Mouse (Mus musculus) frontal cortex, postnatal 25 days (tissue): ENCODE data around the gene Vmn1r4.

ENCODE experiments used
- DNase-seq, 2 experiments: peaks; one replicate each; pipeline ENCODE4 v3.0.0; 2022; ENCODE audit warnings: low spot score in 2 of 2

The Vmn1r4 gene

DNA sequence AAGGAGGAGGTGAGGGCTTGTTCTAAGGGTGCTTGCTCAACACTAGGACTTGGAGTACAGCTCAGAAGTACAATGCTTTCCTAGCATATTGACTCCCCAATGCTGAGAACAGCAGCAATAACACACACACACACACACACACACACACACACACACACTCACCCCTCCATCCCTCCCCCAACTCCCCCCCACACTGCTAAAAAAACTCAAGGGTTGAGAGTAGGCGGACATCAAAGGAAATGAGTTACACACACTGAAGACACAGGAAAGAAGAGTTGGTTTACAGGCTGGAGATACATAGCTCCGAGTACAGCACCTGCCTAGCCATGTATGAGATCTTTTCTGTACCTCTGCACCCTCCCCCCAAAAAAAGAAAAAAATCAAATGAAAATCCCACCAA lies 7.5 kb upstream of the Vmn1r4 start:
- no peak for DNase-seq

DNA sequence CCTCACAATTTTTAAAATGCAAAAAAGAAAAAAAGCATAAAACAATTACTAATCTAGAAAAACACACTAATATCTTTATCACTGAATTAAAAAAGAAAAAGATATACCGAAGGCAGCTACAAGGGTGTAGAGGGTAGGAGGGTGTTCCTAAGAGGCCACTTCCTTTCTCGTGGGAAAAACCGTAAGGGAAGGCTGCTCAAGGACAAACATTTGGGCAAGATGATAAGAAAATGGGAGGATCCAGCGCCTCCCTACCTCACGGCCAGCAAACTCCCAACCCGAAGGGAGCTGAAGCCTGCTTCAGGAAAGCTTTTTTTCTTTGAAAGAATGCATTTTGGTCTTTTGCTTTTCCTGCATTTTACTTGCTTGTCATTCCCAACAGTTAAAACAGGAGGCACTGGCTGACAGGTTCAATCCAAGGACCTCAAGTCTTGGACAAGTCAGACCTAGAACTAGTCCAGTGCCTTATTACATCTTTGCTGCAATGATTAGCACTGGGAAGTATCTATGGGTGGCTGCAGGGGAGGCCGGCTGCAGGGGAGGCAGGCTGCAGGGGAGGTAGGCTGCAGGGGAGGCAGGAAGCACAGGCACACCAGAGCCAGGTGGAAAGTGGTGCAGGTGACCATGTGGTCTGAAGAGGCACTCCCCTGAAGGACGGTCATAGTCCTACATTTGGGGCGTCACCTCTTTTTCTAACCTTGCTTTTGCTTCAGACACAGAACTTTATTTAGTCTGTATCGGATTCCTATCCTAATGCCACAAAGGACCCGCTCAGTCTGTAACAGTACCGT lies 6.0 kb upstream of the Vmn1r4 start:
- DNase-seq = no peak

- DNase-seq = no peak
Measured at GRCm38 (mm10) chr6:56919330-56920044, 4.3 kb upstream of the Vmn1r4 start.

- DNase-seq = no peak
Measured at GRCm38 (mm10) chr6:56920222-56921092, 3.4 kb upstream of the Vmn1r4 start.

DNA sequence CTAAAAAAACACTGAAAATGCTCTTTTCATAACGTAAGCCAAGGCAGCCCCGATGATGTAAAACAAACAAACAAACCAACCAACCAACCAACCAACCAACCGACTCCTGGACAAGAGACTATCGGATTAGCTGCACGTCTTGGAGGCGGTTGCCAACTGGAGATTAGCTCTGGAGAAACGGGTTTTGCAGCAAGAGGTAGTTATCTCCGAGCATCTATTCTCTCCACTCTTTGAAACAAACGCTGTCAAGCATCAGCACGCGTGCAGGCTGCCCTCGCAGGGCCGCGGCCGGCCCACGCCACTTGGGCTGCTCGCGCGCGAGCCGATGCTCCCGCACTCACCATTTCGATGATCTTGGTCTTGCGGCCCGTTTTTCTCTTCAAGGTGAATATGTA lies 487 bp upstream of the Vmn1r4 start:
- no peak for DNase-seq

- no peak for DNase-seq
Measured at GRCm38 (mm10) chr6:56931648-56932415, 8.0 kb downstream of the Vmn1r4 start.

GRCm38 (mm10) chr6:56932464-56932863 lies 8.6 kb downstream of the Vmn1r4 start:
- no peak for DNase-seq

DNA sequence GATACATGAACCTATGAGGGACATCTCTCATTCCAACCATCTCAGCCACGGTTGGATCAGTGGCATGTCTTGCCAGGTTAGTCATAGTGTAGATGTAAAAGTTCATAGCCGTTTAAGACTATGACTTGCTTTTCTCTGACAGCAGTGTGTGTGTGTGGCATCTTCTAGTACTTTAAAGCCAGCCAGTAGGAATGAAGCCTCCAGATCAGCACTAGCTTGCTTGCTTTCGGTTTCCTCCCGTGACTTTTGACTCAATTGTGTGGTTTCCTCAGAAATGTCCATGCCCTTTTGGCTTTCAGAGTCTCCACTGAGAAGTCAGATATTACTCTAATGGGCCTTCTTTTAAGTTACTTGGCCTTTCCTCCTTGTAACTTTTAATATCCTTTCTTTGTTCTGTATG lies 10.6 kb downstream of the Vmn1r4 start:
- DNase-seq = no peak

DNA sequence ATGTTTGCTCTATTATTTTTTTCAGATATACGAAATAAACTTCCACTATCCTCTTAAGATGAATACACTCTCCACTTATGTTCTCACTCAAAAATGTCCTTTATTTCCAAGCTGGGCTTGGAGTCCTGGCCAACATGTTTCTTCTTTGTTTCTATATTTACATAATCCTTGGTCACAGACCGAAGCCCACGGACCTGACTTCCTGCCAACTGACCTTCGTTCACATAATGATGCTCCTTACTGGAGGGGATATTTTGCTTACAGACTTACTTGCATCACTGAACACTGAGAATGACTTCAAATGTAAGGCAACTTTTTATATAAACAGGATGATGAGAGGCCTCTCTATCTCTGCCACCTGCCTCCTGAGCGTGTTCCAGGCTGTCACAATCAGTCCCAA lies 32.6 kb downstream of the Vmn1r4 start:
- no peak for DNase-seq

DNA sequence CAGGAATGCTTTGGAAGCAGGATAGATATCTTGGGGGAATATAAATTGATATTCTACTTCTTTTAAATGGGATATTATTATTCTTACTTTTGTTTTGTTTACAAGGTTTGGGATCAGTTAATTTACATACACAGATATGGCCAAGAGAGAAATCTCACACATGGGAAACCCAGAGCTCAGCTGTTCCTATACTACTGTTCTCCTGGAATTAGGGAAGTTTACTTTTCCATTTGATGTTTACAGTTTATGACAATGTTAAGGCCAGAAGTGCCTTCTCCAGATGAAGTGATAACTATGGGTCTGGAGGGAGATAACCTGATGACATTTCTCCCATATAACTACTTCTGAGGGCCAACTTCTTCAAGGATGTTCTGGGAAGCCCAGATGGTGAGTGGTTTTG lies 46.2 kb downstream of the Vmn1r4 start, which contains the start of gene Vmn1r5:
TSS of gene Vmn1r5 (plus strand) at position 301 of the 400 bp plus-strand sequence.
- DNase-seq = no peak

DNA sequence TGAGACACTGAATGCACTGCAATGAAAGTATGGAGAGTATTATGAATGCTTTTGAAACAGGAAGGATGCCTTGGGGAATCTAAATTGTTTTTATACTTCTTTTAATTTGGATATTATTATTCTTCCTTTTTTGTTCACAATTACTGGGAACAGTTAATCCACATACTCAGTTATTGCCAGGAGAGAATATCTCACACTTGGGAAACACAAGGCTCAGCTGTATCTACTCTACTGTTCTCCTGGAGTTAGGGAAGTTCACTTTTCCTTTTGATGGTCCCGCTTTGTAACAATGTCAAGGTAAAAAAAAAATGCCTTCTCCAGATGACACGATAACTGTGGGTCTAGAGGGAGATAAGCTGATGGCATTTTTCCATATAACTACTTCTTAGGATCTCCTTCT lies 73.1 kb downstream of the Vmn1r4 start, which contains the start of gene Vmn1r6:
TSS of gene Vmn1r6 (plus strand) at position 301 of the 400 bp plus-strand sequence.
- no peak for DNase-seq
